Mouse (Mus musculus): ENCODE data around the gene Olfr1253.

Olfr1253 gene

DNA sequence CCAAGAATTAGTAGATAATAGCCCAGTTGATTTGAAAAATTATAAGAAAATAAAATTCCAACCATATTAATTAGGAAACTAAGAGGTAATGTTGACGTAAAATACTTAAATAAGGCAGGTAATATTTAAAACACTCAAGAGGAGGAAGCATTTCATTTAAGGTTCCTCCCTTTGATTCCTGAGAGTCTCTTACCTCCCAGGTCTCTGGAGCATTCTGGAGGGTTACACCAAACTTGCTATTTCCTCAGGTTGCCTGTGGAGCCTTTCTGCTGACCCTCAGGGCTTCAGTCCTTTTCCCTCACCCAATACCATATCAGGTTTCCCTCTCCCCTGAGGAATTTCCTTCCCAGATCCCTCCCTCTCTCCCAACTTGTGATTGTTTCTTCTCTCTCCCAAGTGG, at the start of gene Olfr1253:
Olfr1253 (minus strand) TSS at position 101 of the 400 bp plus-strand sequence.
- no peak for DNase-seq (ENCODE audit: low spot score)

DNA sequence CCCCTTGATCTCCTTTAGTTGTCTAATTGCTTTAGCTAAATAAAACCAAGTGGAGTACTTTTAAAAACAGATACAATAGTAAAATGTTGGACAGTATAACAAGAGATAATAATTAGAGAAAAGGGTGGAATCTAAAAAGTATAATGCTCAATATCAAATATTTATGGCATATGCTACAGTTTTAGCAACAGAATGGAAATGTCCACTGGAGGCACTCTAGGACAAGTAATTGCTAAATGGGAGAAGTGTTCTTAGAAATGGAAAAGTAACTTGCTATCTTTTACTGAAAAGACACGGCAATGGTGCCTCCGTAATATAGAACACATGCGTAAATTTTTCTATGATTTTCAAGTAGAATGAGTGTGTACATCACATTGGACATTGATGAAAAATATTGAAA, 42.7 kb upstream of the Olfr1253 start:
- no peak for DNase-seq (ENCODE audit: low spot score)

DNA sequence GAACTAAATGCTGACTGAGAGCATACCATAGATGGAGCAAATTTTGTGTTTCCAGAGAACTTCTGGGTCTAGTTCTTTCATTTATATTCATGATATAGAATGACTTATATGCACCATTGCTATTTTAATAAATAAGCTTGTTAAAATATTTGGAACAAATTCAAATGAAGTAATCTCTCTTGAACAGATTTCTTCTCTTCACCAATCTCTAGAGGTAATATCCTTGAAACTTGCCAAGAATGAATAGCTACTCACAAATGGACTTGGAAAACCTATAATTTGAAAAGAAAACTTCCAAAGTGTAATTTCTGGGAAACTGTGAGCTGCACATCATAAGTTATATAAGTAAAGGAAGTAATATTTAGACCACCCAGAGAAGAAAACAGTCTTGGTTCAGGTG, 36.6 kb upstream of the Olfr1253 start, which contains the start of gene Olfr1254:
Olfr1254 (minus strand) TSS at position 101 of the 400 bp plus-strand sequence.
- DNase-seq (ENCODE audit: low spot score) = no peak

DNA sequence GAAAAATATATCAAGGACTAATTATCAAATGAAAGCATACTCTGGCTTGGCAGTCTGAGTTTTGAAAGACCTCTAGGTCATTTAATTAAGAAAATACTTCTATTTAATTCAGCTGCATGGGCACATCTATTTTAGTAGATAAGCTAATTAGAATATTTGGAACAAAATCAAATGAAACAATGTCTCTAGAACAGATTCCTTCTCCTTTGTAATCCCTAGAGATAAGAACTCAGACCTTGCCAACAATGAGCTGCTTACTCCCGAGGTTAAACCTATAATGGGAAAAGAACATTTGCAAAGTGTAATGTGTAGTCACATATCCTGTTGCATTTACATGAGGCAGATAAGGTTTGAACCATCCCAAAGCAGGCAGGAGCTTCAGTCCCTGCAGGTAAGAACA, 32.0 kb downstream of the Olfr1253 start, which contains the start of gene Olfr1252:
Olfr1252 (minus strand) TSS at position 101 of the 400 bp plus-strand sequence.
- DNase-seq (ENCODE audit: low spot score) = no peak

Measured in embryo, embryonic 10 days (tissue).